Mouse (Mus musculus) Patski (cell line): Measurements from ENCODE around the gene Itpr1. TPM values are rescaled to one million over a fixed set of nuclear protein-coding genes. Genes with fewer than 3 reads are reported as not detected.

Experiments used
- ATAC-seq: fragments of 100-300 bp; one replicate; pipeline ENCODE4 v1.8.0; 2021
- CTCF ChIA-PET: fragments of 350-600 bp; sonication (Branson Sonifier 250); formaldehyde crosslinking; loops from one replicate; lab custom pipeline; 2022; ENCODE audit warnings: inconsistent platforms; lab: Charles Lee
- POLR2A ChIA-PET: fragments of 350-600 bp; sonication (Branson Sonifier 250); formaldehyde crosslinking; loops from one replicate; lab custom pipeline; 2022; ENCODE audit warnings: antibody characterized with exemption, inconsistent platforms; lab: Charles Lee
- DNase-seq: peaks from one replicate; pipeline ENCODE4 v3.0.0-alpha.2; 2011; ENCODE audit warnings: low read depth, low spot score
- H3K27me3 ChIP-seq: fragments of 371-371 bp; one replicate; pipeline ENCODE4 v1.5.1; 2021
- CTCF ChIP-seq: fragments of 100-300 bp; IDR thresholded peaks from one replicate; pipeline ENCODE4 v1.5.1; 2021
- in situ Hi-C: fragments of 300-500 bp; cut with MboI; formaldehyde crosslinking; loops from 3 replicates; pipeline ENCODE4 v1.11.1; 2018; ENCODE audit warnings: low pct_unique_long_range_greater_than_20kb, mixed read lengths
- polyA plus RNA-seq: library from polyadenylated mRNA; unstranded; gene quantifications from one replicate; pipeline ENCODE4 v1.2.3, GENCODE M21; 2021

Itpr1 gene
- polyA plus RNA-seq, 1 experiment from 2014 or later, result 67.1 TPM

DNA sequence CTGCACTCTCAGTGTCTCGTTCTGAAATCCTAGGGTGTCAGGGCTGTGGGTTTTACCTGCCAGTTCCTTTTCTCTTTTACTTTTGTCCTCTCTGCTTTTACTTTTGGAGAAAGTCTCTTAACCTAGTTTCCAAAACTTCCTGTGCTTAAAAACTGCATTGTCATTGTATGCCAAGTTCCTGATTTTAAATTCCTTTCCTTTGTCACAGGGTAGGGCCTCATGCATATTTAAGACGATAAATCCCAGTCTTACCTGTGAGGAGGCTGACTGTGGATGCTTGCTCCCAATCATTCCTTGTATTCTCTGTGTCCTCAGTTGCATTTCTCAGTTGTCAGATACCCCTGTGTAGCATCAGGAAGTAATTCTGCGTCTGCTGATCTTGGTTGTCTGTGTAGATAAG lies 118.4 kb downstream of the Itpr1 start:
- no peak for DNase-seq

DNA sequence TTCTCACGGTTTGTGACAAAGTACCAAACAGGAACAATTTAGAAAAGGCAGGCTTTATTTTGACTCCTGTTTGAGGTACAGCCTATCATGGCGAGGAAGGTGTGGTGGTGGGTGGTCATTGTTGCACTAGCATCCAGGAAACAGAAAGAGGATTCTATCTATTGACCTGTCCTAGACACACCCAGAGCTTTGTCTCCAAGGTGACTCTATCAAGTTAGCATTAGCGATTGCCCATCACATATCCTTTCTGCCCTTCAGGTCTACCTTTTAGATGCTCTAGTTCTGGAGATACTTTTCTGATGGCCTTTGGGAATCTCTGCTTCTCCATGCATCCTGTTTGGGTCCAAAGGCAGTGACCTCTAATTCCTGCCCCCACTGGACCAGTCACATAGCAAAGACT lies 121.2 kb downstream of the Itpr1 start:
- POLR2A ChIA-PET, result no interaction called here

More for the DNA sequence above, 118.4 kb downstream of the Itpr1 start:
- ATAC-seq, result no peak
- no peak for TF ChIP-seq CTCF
- no peaks in the 10 kb centered on the region for H3K27me3 ChIP-seq
- in situ Hi-C loops, result no loop called here
- CTCF ChIA-PET, result no interaction called here
- POLR2A ChIA-PET, result interaction anchor here (0.5 kb wide), 1 partner anchor 13 kb away, joined by 3 read pairs; no protein-coding TSS in a partner anchor

DNA sequence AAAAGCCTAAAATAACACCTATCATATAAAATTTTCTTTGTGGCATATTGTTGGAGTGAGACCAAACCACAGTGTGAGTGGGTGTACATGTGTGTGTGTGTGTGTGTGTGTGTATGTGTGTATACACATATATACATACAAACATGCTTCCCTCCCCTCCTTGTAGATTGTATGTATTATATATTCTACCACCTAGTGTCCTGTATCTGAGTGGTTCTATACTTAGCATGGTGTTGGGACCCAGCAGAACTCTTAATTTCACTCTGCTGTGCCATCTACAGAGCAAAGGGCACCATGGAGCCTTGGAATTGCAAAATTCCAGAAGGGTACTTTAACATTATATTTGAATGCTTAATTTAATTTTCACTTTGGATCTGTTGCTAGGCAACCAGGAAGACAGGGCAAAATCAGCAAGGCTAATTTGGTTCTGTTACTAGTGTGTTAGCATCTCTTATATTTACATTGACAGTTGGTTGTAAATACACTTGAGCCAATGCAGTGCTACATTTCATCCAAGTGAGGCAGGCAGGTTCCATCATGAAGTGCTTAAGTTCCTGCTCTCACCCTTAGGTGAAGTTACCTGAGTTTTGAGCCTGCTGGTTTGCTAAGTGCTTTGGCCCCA lies 122.4 kb downstream of the Itpr1 start:
- CTCF ChIA-PET, result interaction anchor here (1.1 kb wide), 2 partner anchors 17 to 86 kb away, joined by 3 read pairs; no protein-coding TSS in a partner anchor
- ATAC-seq (no peak), DNase-seq (no peak)
- in situ Hi-C loops, result no loop called here
- H3K27me3 ChIP-seq, result no peaks in the 10 kb centered on the region
- POLR2A ChIA-PET, result no interaction called here
- TF ChIP-seq CTCF, result no peak

More for the DNA sequence above, 121.2 kb downstream of the Itpr1 start:
- in situ Hi-C loops, result no loop called here
- no peak for TF ChIP-seq CTCF
- no peaks in the 10 kb centered on the region for H3K27me3 ChIP-seq
- ATAC-seq (no peak), DNase-seq (no peak)
- CTCF ChIA-PET, result interaction anchor here (1.0 to 2.0 kb wide), 3 partner anchors 12 to 85 kb away, joined by 3 to 5 read pairs (median 3); no protein-coding TSS in a partner anchor

DNA sequence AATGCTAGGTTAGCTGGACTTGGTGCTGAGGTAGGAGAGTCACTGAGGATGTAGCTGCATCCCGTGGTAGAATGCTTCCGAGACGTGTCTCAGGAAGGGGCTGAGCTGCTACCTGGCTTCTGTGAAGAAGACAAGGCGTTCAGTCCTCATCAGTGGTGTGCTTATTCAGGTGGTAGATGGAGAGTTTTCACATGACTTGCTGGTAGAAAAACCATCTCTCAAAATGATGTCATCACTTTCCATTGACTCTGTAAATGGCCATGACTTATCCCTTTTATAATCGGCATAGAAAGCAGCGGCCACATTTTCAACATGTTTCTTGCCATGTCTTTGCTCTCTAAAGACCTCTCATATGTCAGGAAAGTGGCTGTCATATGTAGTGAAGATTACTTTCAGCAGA lies 123.6 kb downstream of the Itpr1 start:
- ATAC-seq (no peak), DNase-seq (no peak)
- ChIA-PET CTCF (no interaction called here), POLR2A (no interaction called here)
- TF ChIP-seq CTCF, result no peak
- no peaks in the 10 kb centered on the region for H3K27me3 ChIP-seq
- in situ Hi-C loops, result no loop called here

DNA sequence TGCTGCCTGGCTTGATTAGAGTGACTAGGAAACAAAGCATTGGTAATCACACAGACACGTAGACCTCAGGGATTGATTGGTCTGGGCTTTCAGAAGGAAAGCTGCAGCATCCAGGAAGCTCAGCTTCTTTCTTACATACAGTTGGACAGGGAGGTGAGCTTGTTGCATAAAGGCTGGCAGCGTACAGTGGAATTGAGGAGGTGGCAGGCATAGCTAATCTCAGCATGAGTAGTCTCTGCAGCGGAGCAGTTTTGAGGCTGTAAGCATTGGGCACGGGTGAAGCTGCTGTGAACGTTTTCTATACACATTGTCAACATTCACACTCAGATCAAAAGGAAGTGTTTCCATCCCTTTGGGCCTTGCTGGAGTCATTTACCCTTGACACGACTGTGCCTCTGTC lies 124.4 kb downstream of the Itpr1 start:
- DNase-seq (no peak), ATAC-seq (no peak)
- ChIA-PET CTCF (interaction anchor here (1.2 kb wide), 1 partner anchor 82 kb away, joined by 3 read pairs; no protein-coding TSS in a partner anchor), POLR2A (no interaction called here)
- TF ChIP-seq CTCF, result no peak
- in situ Hi-C loops, result no loop called here
- H3K27me3 ChIP-seq, result no peaks in the 10 kb centered on the region

DNA sequence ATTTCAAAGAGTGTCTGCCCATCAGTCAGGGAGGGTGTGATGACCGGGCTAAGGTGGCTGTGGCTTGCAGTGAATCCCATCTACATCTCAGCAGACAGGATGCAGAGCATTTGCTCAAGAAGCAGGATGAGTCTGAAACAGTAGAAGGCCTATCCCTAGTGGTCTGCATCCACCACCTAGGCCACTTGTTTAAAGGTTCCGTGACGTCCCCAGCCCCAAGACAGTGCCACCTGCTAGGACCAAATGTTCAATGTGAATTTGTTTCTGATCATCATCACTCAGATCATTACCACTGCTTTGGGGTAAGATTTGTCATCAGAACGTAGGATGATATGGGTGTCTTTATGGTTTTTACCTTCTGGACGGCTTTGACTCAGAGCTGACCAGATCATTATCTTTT lies 125.5 kb downstream of the Itpr1 start:
- no peak for ATAC-seq
- in situ Hi-C loops, result no loop called here
- CTCF ChIA-PET, result interaction anchor here (1.2 kb wide), 1 partner anchor 83 kb away, joined by 3 read pairs; no protein-coding TSS in a partner anchor
- no peak for DNase-seq
- TF ChIP-seq CTCF, result no peak
- POLR2A ChIA-PET, result no interaction called here
- no peaks in the 10 kb centered on the region for H3K27me3 ChIP-seq

DNA sequence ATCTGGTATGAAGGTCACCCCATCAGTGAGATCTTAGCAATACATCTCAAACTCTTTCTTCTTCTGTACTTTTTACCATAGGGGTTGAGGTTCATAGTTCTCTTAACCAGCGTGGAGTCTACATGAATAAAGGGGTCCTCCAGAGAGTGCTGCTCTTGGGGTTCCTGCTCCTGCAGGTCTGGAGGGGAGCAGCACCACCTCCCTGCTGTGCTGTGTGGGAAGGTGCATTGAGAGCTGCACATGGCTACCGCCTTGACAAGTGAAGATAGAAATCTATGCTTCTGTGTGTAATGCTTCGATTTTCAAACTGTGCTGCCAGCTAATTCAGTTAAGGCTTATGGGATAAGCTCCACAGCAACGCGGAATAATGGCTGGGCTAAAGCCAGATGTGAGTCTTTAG lies 130.1 kb downstream of the Itpr1 start:
- H3K27me3 ChIP-seq, result no peaks in the 10 kb centered on the region
- no peak for DNase-seq
- ChIA-PET CTCF (interaction anchor here (1.4 kb wide), 1 partner anchor 245 kb away, joined by 3 read pairs; no protein-coding TSS in a partner anchor), POLR2A (no interaction called here)
- TF ChIP-seq CTCF, result no peak
- in situ Hi-C loops, result no loop called here
- no peak for ATAC-seq

DNA sequence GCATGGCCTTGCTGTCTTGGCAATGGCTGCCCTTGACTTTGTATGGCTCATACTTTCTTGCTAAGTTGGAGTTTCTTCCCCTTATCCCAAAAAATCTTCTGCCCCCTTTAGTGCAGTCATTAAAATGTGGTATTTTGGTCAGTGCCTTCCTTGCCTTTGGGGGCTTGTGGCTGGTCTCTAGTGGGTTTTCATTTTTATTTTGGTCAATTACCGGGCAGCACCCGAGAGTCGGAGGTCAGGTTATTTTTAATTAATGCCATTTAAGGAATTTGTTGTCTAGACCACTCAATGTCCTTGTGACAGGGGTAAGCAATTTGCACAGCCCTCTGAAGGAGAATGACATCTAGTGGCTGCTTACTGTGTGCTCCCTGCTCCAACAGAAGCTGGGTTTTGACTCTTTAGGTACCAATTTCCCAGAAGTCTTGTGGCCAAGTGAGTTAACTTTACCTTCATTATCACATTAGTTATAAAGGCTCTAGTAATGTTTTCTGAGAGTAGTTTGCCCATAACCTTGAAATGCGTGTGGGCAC lies 130.9 kb downstream of the Itpr1 start:
- POLR2A ChIA-PET, result no interaction called here
- DNase-seq (no peak), ATAC-seq (no peak)
- CTCF ChIA-PET, result interaction anchor here (0.7 to 1.4 kb wide), 3 partner anchors 9 to 246 kb away, joined by 3 to 4 read pairs (median 3); no protein-coding TSS in a partner anchor
- in situ Hi-C loops, result no loop called here
- TF ChIP-seq CTCF, result peak; percentile 24
- no peaks in the 10 kb centered on the region for H3K27me3 ChIP-seq

DNA sequence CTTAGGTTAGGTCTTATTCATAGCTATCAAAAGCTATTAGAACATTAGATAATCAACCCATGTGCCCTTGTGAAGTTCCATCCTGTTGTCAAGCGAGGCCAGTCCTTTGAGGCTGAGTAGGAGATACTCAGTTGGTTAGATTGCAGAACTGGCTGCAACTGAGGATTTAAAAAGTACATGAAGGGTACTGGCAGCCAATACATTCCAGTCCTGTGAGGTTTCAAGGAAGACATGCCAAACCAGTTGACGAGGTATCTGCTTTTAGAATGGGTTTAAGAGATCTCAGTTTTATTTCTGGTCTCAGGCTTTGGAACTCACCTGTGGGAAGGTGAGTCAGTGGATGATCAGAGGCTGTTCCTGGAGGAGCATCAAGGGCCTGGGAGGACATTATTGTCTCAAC lies 137.9 kb downstream of the Itpr1 start:
- no peak for ATAC-seq
- in situ Hi-C loops, result no loop called here
- DNase-seq, result no peak
- no peaks in the 10 kb centered on the region for H3K27me3 ChIP-seq
- ChIA-PET POLR2A (no interaction called here), CTCF (no interaction called here)
- no peak for TF ChIP-seq CTCF

DNA sequence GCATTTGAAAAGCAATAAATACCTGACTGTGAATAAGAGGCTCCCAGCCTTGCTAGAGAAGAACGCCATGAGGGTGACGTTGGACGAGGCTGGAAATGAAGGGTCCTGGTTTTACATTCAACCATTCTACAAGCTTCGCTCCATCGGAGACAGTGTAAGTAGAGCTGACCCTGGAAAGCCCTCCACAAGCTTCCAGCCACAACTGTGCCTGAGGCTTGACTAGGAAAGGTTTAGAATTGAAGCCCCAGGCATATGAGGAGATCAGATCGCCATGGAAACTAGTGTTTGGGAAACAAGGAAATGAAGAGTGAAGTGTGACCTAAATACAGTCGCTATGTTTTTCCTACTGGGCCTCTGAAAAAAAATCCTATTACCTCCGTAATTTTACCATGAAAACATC lies 139.1 kb downstream of the Itpr1 start:
- H3K27me3 ChIP-seq, result no peaks in the 10 kb centered on the region

DNA sequence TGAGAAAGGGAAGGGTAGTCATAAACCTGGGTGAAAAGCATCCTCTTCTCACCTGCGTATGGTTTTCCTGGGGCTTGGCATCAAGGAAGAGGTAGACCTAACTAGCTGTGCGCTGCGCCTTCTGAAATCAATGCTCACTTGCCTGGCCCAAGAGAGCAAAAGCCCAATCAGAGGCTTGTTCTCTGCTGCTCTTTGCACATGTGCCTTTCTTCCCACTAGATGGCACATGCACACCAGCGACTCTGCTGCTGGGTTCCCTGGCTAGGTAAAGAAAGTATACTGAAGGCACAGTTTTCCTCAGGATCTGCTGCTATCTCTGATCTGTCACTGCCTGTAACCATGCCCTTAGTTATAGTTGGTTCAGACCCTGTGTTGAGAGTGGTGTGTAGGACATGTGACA lies 154.5 kb downstream of the Itpr1 start:
- no peak for ATAC-seq
- H3K27me3 ChIP-seq, result no peaks in the 10 kb centered on the region
- POLR2A ChIA-PET, result no interaction called here
- in situ Hi-C loops, result no loop called here
- no peak for DNase-seq
- CTCF ChIA-PET, result no interaction called here
- peak; percentile 35 for TF ChIP-seq CTCF

More for the DNA sequence above, 139.1 kb downstream of the Itpr1 start:
- TF ChIP-seq CTCF, result no peak
- POLR2A ChIA-PET, result no interaction called here
- DNase-seq (no peak), ATAC-seq (peak; percentile 17)
- CTCF ChIA-PET, result interaction anchor here (0.8 kb wide), 1 partner anchor 22 kb away, joined by 3 read pairs; no protein-coding TSS in a partner anchor
- in situ Hi-C loops, result no loop called here
